Mouse (Mus musculus): ENCODE results near the gene Isg20l2. TPM values are rescaled to one million over a fixed set of nuclear protein-coding genes. Genes with fewer than 3 reads are reported as not detected.

Isg20l2 gene
- polyA plus RNA-seq, 1 experiment from 2014 or later: 43.5 TPM

GRCm38 (mm10) chr3:87970184-87970938 lies 40.2 kb downstream of the Isg20l2 start:
- Histone ChIP-seq H3K27me3 (replicated peaks; ENCODE audit: control insufficient read depth, insufficient read depth, low read length) (no peaks in the 10 kb centered on the region; the same call in 1 of the 2 replicates), H3K4me2 (ENCODE audit: low read length) (peak overlapping the region; percentile 96), H3K4me3 (replicated peaks; ENCODE audit: low read length) (peak overlapping the region; percentile 70), H3K9ac (replicated peaks; ENCODE audit: low read depth, low read length) (peak overlapping the region; percentile 66), H3K36me3 (ENCODE audit: control insufficient read depth, insufficient read depth) (no peaks in the 10 kb centered on the region), H3K4me1 (replicated peaks; ENCODE audit: control insufficient read depth, insufficient read depth, low read length) (peaks cover 46% of the 10 kb centered on the region), H3K27ac (ENCODE audit: low read length) (peak overlapping the region; percentile 61), H3K9me3 (ENCODE audit: control insufficient read depth, low read length) (no peaks in the 10 kb centered on the region)
- ATAC-seq: 0 out of 2 replicates have a peak, but pooled peaks have one; percentile 2
- under 1% methylated on average over 21 of the region's 21 CpGs for WGBS

DNA sequence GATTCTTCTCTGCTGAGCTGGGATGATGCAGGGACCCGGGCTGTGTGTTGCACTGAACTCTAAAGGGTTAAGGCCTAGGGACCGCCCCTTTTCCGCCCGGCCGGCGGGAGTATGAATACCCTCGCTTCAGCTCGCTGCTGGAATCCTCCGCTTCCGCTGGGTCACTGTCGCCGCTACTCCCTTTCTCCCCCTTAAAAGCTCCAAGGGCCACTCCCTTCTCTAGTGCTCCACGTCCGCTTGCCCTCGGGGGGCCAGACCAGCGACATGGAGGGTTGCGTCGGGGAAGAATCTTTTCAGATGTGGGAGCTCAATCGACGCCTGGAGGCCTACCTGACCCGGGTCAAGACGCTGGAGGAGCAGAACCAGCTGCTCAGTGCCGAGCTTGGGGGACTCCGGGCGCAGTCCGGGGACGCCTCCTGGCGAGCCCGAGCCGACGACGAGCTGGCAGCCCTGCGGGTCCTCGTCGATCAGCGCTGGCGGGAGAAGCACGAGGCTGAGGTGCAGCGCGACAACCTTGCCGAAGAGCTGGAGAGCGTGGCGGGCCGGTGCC lies 40.9 kb downstream of the Isg20l2 start, which contains the start of gene Nes:
Gene Nes, plus strand, starts transcription at position 140 of the 550 bp plus-strand sequence.
- Histone ChIP-seq H3K4me3 (replicated peaks; ENCODE audit: low read length) (peak within 1 kb of the TSS; percentile 70), H3K36me3 (ENCODE audit: control insufficient read depth, insufficient read depth) (no peaks in the 10 kb centered on the region), H3K9me3 (ENCODE audit: control insufficient read depth, low read length) (no peaks in the 10 kb centered on the region), H3K9ac (replicated peaks; ENCODE audit: low read depth, low read length) (peak within 1 kb of the TSS; percentile 66), H3K27ac (ENCODE audit: low read length) (peak within 1 kb of the TSS; percentile 72), H3K27me3 (replicated peaks; ENCODE audit: control insufficient read depth, insufficient read depth, low read length) (no peaks in the 10 kb centered on the region; the same call in 1 of the 2 replicates), H3K4me2 (ENCODE audit: low read length) (peak within 1 kb of the TSS; percentile 96), H3K4me1 (replicated peaks; ENCODE audit: control insufficient read depth, insufficient read depth, low read length) (peaks cover 46% of the 10 kb centered on the region)
- 0% methylated on average over 44 of the region's 44 CpGs for WGBS
- peak; percentile 73 for ATAC-seq

GRCm38 (mm10) chr3:87971489-87972202 lies 41.5 kb downstream of the Isg20l2 start:
- Histone ChIP-seq H3K4me1 (replicated peaks; ENCODE audit: control insufficient read depth, insufficient read depth, low read length) (peaks cover 46% of the 10 kb centered on the region), H3K27ac (ENCODE audit: low read length) (peak overlapping the region; percentile 72), H3K4me3 (replicated peaks; ENCODE audit: low read length) (peak overlapping the region; percentile 70), H3K4me2 (ENCODE audit: low read length) (peak overlapping the region; percentile 96), H3K36me3 (ENCODE audit: control insufficient read depth, insufficient read depth) (no peaks in the 10 kb centered on the region), H3K27me3 (replicated peaks; ENCODE audit: control insufficient read depth, insufficient read depth, low read length) (no peaks in the 10 kb centered on the region; the same call in 1 of the 2 replicates), H3K9me3 (ENCODE audit: control insufficient read depth, low read length) (no peaks in the 10 kb centered on the region), H3K9ac (replicated peaks; ENCODE audit: low read depth, low read length) (peak overlapping the region; percentile 66)
- peak; percentile 13; the same call in 1 of the 2 replicates for ATAC-seq
- under 1% methylated on average over 60 of the region's 60 CpGs for WGBS

DNA sequence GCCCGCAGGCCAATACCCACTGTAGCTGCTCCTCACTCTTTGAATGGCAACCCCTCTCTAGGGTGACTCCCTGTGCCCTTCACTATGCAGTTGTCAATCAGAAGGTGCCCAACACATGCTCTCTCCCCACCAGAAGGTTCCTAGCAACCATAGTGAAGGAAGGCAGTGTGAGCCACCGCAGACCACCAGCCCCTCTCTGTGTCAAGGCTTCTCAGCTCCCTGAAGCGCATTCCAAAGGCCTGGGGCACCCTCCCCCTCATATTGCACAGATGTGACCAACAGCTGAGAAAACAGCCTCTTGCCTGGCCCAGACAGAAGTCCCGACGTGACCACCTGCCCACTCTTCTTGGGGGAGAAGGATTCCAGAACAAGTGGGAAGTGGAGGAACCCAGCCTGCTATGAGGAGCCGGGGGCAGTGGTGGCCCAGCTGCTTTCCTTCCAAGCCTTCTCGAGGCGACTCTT lies 42.1 kb downstream of the Isg20l2 start:
- H3K36me3 ChIP-seq (ENCODE audit: control insufficient read depth, insufficient read depth): no peaks in the 10 kb centered on the region
- peak overlapping the region; percentile 70 for H3K4me3 ChIP-seq (replicated peaks; ENCODE audit: low read length)
- ATAC-seq: peak; percentile 10; the same call in 1 of the 2 replicates
- H3K4me2 ChIP-seq (ENCODE audit: low read length): peak overlapping the region; percentile 96
- no peaks in the 10 kb centered on the region; the same call in 1 of the 2 replicates for H3K27me3 ChIP-seq (replicated peaks; ENCODE audit: control insufficient read depth, insufficient read depth, low read length)
- 2% methylated on average over 8 of the region's 8 CpGs for WGBS
- peak overlapping the region; percentile 66 for H3K9ac ChIP-seq (replicated peaks; ENCODE audit: low read depth, low read length)
- H3K27ac ChIP-seq (ENCODE audit: low read length): peak overlapping the region; percentile 33
- H3K9me3 ChIP-seq (ENCODE audit: control insufficient read depth, low read length): no peaks in the 10 kb centered on the region
- H3K4me1 ChIP-seq (replicated peaks; ENCODE audit: control insufficient read depth, insufficient read depth, low read length): peaks cover 46% of the 10 kb centered on the region

DNA sequence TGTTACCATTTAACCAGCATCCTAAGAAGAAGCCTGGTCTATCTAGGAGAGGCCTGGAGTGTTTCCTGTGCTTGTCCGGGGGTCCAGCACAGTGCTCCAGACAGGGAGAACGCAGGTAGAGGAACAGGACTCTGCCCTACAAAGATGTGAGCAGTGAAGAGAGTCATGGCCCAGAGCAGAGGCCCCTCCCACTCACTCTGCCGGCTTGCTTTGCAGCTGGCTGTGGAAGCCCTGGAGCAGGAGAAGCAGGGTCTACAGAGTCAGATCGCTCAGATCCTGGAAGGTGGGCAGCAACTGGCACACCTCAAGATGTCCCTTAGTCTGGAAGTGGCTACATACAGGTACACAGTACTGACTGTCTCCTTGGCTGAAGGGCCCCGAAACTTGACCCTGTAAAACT lies 42.7 kb downstream of the Isg20l2 start:
- Histone ChIP-seq H3K4me1 (replicated peaks; ENCODE audit: control insufficient read depth, insufficient read depth, low read length) (peaks cover 46% of the 10 kb centered on the region), H3K27ac (ENCODE audit: low read length) (peak overlapping the region; percentile 80)
- ATAC-seq: no peak

GRCm38 (mm10) chr3:87973593-87974380 lies 43.7 kb downstream of the Isg20l2 start:
- Histone ChIP-seq H3K4me1 (replicated peaks; ENCODE audit: control insufficient read depth, insufficient read depth, low read length) (peaks cover 46% of the 10 kb centered on the region), H3K4me2 (ENCODE audit: low read length) (peak overlapping the region; percentile 96), H3K9ac (replicated peaks; ENCODE audit: low read depth, low read length) (peak overlapping the region; percentile 33), H3K9me3 (ENCODE audit: control insufficient read depth, low read length) (no peaks in the 10 kb centered on the region), H3K27me3 (replicated peaks; ENCODE audit: control insufficient read depth, insufficient read depth, low read length) (no peaks in the 10 kb centered on the region; the same call in 1 of the 2 replicates), H3K4me3 (replicated peaks; ENCODE audit: low read length) (peak overlapping the region; percentile 70), H3K36me3 (ENCODE audit: control insufficient read depth, insufficient read depth) (no peaks in the 10 kb centered on the region), H3K27ac (ENCODE audit: low read length) (peak overlapping the region; percentile 80)
- WGBS: 11% methylated on average over 14 of the region's 14 CpGs
- no peak for ATAC-seq

More for the DNA sequence above, 42.7 kb downstream of the Isg20l2 start:
- Histone ChIP-seq H3K9me3 (ENCODE audit: control insufficient read depth, low read length) (no peaks in the 10 kb centered on the region), H3K9ac (replicated peaks; ENCODE audit: low read depth, low read length) (peak overlapping the region; percentile 5), H3K27me3 (replicated peaks; ENCODE audit: control insufficient read depth, insufficient read depth, low read length) (no peaks in the 10 kb centered on the region; the same call in 1 of the 2 replicates), H3K4me3 (replicated peaks; ENCODE audit: low read length) (peak overlapping the region; percentile 70), H3K4me2 (ENCODE audit: low read length) (peak overlapping the region; percentile 96), H3K36me3 (ENCODE audit: control insufficient read depth, insufficient read depth) (no peaks in the 10 kb centered on the region)
- 15% methylated on average over 5 of the region's 5 CpGs for WGBS

DNA sequence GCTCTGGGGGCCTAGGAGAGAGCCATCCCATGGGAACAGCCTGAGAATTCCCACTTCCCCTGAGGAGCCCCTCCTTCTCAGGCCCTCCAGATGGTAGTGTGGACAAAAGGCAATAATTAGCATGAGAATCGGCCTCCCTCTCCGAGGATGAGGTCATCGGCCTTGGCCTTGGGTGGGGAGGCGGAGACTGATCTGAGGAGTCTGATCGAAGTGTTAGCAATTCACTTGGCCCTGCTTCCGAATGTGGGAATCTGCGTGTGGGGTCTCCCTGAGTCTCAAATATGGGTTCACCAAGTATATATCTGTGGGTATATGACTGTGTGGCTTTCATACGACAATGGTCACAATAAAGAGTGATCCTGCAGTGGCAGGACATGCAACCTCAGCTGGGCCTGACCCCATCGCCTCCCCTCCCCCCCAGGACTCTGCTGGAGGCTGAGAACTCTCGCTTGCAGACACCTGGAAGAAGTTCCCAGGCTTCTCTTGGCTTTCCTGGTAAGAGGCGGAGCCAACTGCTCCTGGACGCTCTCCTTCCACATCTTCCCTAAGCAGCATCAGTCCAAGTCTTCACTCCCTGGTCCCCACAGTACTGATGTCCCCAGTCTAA lies 44.4 kb downstream of the Isg20l2 start:
- peak; percentile 78 for ATAC-seq
- H3K4me3 ChIP-seq (replicated peaks; ENCODE audit: low read length): peak overlapping the region; percentile 7; the same call in 1 of the 2 replicates
- 2% methylated on average over 12 of the region's 12 CpGs for WGBS
- H3K36me3 ChIP-seq (ENCODE audit: control insufficient read depth, insufficient read depth): no peaks in the 10 kb centered on the region
- peak overlapping the region; percentile 96 for H3K4me2 ChIP-seq (ENCODE audit: low read length)
- no peaks in the 10 kb centered on the region for H3K9me3 ChIP-seq (ENCODE audit: control insufficient read depth, low read length)
- peak overlapping the region; percentile 33 for H3K9ac ChIP-seq (replicated peaks; ENCODE audit: low read depth, low read length)
- peak overlapping the region; percentile 80 for H3K27ac ChIP-seq (ENCODE audit: low read length)
- peaks cover 46% of the 10 kb centered on the region for H3K4me1 ChIP-seq (replicated peaks; ENCODE audit: control insufficient read depth, insufficient read depth, low read length)
- no peaks in the 10 kb centered on the region; the same call in 1 of the 2 replicates for H3K27me3 ChIP-seq (replicated peaks; ENCODE audit: control insufficient read depth, insufficient read depth, low read length)

DNA sequence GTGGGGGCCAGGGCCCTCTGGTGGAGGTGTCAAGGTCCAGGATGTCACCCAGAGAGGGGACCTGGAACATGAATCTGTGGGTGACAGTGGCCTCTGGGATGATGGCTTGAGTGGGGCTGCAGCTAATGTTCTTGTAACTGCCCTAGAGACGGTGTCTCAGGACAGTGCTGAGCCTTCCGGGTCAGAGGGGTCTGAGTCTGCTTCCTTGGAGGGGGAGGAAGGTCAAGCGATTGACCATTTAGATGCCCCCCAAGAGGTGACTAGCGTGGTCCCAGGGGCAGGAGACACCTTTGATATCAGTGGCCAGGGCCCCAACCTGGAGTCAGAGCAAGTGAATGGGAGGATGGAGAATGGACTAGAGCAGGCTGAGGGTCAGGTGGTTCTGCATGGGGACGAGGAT lies 49.4 kb downstream of the Isg20l2 start:
- Histone ChIP-seq H3K9me3 (ENCODE audit: control insufficient read depth, low read length) (no peaks in the 10 kb centered on the region), H3K4me1 (replicated peaks; ENCODE audit: control insufficient read depth, insufficient read depth, low read length) (peaks cover 33% of the 10 kb centered on the region), H3K9ac (replicated peaks; ENCODE audit: low read depth, low read length) (no peak overlapping the region), H3K27ac (ENCODE audit: low read length) (no peak overlapping the region), H3K4me2 (ENCODE audit: low read length) (no peak overlapping the region), H3K4me3 (replicated peaks; ENCODE audit: low read length) (no peak overlapping the region), H3K36me3 (ENCODE audit: control insufficient read depth, insufficient read depth) (no peaks in the 10 kb centered on the region), H3K27me3 (replicated peaks; ENCODE audit: control insufficient read depth, insufficient read depth, low read length) (no peaks in the 10 kb centered on the region)
- WGBS: 75% methylated on average over 5 of the region's 5 CpGs
- ATAC-seq: no peak
